Mouse (Mus musculus): ENCODE measurements around the gene Nlrc5. TPM values are rescaled to one million over a fixed set of nuclear protein-coding genes. Genes with fewer than 3 reads are reported as not detected.

Gene Nlrc5
- total and polyA plus RNA-seq, 3 experiments: 0.03 TPM; not detected in 2

GRCm38 (mm10) chr8:94561256-94561655 lies 127.1 kb downstream of the Nlrc5 start:
- H3K79me2 ChIP-seq (ENCODE audit: control insufficient read depth, insufficient read depth, low read length, poor library complexity): no peaks in the 10 kb centered on the region
- no peaks in the 10 kb centered on the region for H3K4me1 ChIP-seq (ENCODE audit: control insufficient read depth in 1 of 2, insufficient read depth in 2 of 2, low read length in 2 of 2)
- H3K4me3 ChIP-seq (ENCODE audit: control insufficient read depth in 1 of 2, insufficient read depth in 1 of 2, low read depth in 2 of 2, low read length in 2 of 2): no peak overlapping the region
- H3K36me3 ChIP-seq (ENCODE audit: control insufficient read depth in 1 of 2, insufficient read depth in 2 of 2, low read length in 2 of 2): no peaks in the 10 kb centered on the region
- no peak overlapping the region for H3K27ac ChIP-seq (ENCODE audit: control insufficient read depth, low read depth, low read length)
- no peaks in the 10 kb centered on the region for H3K9me3 ChIP-seq (replicated peaks; ENCODE audit: insufficient read depth, low read length)
- H3K27me3 ChIP-seq (ENCODE audit: control insufficient read depth in 1 of 2, insufficient read depth in 2 of 2, low read length in 2 of 2): no peaks in the 10 kb centered on the region
- no peak for TF ChIP-seq MXI1 (IDR thresholded peaks at IDR 0.05; ENCODE audit: low read depth, low read length)
- H3K9ac ChIP-seq (ENCODE audit: control insufficient read depth, low read depth, low read length, poor library complexity, severe bottlenecking): no peak overlapping the region
- no peak for DNase-seq (ENCODE audit: low read depth, low spot score)

- Histone ChIP-seq H3K79me2 (ENCODE audit: control insufficient read depth, insufficient read depth, low read length, poor library complexity) (no peaks in the 10 kb centered on the region), H3K9ac (ENCODE audit: control insufficient read depth, low read depth, low read length, poor library complexity, severe bottlenecking) (no peak overlapping the region), H3K4me3 (ENCODE audit: control insufficient read depth in 1 of 2, insufficient read depth in 1 of 2, low read depth in 2 of 2, low read length in 2 of 2) (no peak overlapping the region), H3K9me3 (replicated peaks; ENCODE audit: insufficient read depth, low read length) (no peaks in the 10 kb centered on the region), H3K27me3 (ENCODE audit: control insufficient read depth in 1 of 2, insufficient read depth in 2 of 2, low read length in 2 of 2) (no peaks in the 10 kb centered on the region), H3K27ac (ENCODE audit: control insufficient read depth, low read depth, low read length) (no peak overlapping the region), H3K36me3 (ENCODE audit: control insufficient read depth in 1 of 2, insufficient read depth in 2 of 2, low read length in 2 of 2) (no peaks in the 10 kb centered on the region), H3K4me1 (ENCODE audit: control insufficient read depth in 1 of 2, insufficient read depth in 2 of 2, low read length in 2 of 2) (no peaks in the 10 kb centered on the region)
- DNase-seq (ENCODE audit: low read depth, low spot score): no peak
- TF ChIP-seq CHD1 (IDR thresholded peaks at IDR 0.05; ENCODE audit: low read depth, low read length): no peak
Observed at GRCm38 (mm10) chr8:94564421-94564820, 130.3 kb downstream of the Nlrc5 start.

- H3K4me1 ChIP-seq (ENCODE audit: control insufficient read depth in 1 of 2, insufficient read depth in 2 of 2, low read length in 2 of 2): no peaks in the 10 kb centered on the region
Observed at GRCm38 (mm10) chr8:94566033-94566432, 131.9 kb downstream of the Nlrc5 start.

GRCm38 (mm10) chr8:94566446-94567158 lies 132.4 kb downstream of the Nlrc5 start:
- TF ChIP-seq CHD1 (IDR thresholded peaks at IDR 0.05; ENCODE audit: low read depth, low read length) (no peak), SIN3A (IDR thresholded peaks at IDR 0.05; ENCODE audit: low read length) (no peak)
- no peaks in the 10 kb centered on the region for H3K27me3 ChIP-seq (ENCODE audit: control insufficient read depth in 1 of 2, insufficient read depth in 2 of 2, low read length in 2 of 2)
- no peaks in the 10 kb centered on the region for H3K9me3 ChIP-seq (replicated peaks; ENCODE audit: insufficient read depth, low read length)
- no peak overlapping the region for H3K4me3 ChIP-seq (ENCODE audit: control insufficient read depth in 1 of 2, insufficient read depth in 1 of 2, low read depth in 2 of 2, low read length in 2 of 2)
- H3K27ac ChIP-seq (ENCODE audit: control insufficient read depth, low read depth, low read length): no peak overlapping the region
- H3K4me1 ChIP-seq (ENCODE audit: control insufficient read depth in 1 of 2, insufficient read depth in 2 of 2, low read length in 2 of 2): no peaks in the 10 kb centered on the region
- H3K79me2 ChIP-seq (ENCODE audit: control insufficient read depth, insufficient read depth, low read length, poor library complexity): no peaks in the 10 kb centered on the region
- H3K36me3 ChIP-seq (ENCODE audit: control insufficient read depth in 1 of 2, insufficient read depth in 2 of 2, low read length in 2 of 2): no peaks in the 10 kb centered on the region
- no peak for DNase-seq (ENCODE audit: low read depth, low spot score)
- H3K9ac ChIP-seq (ENCODE audit: control insufficient read depth, low read depth, low read length, poor library complexity, severe bottlenecking): no peak overlapping the region

More at GRCm38 (mm10) chr8:94566033-94566432, 131.9 kb downstream of the Nlrc5 start:
- no peak for DNase-seq (ENCODE audit: low read depth, low spot score)
- Histone ChIP-seq H3K9ac (ENCODE audit: control insufficient read depth, low read depth, low read length, poor library complexity, severe bottlenecking) (no peak overlapping the region), H3K36me3 (ENCODE audit: control insufficient read depth in 1 of 2, insufficient read depth in 2 of 2, low read length in 2 of 2) (no peaks in the 10 kb centered on the region), H3K27me3 (ENCODE audit: control insufficient read depth in 1 of 2, insufficient read depth in 2 of 2, low read length in 2 of 2) (no peaks in the 10 kb centered on the region), H3K4me3 (ENCODE audit: control insufficient read depth in 1 of 2, insufficient read depth in 1 of 2, low read depth in 2 of 2, low read length in 2 of 2) (no peak overlapping the region), H3K27ac (ENCODE audit: control insufficient read depth, low read depth, low read length) (no peak overlapping the region), H3K79me2 (ENCODE audit: control insufficient read depth, insufficient read depth, low read length, poor library complexity) (no peaks in the 10 kb centered on the region), H3K9me3 (replicated peaks; ENCODE audit: insufficient read depth, low read length) (no peaks in the 10 kb centered on the region)
- TF ChIP-seq POLR2A (IDR thresholded peaks at IDR 0.05; ENCODE audit: control insufficient read depth in 1 of 2, insufficient read depth in 1 of 2, low read depth in 1 of 2, low read length in 2 of 2, poor library complexity in 1 of 2) (no peak), JUND (IDR thresholded peaks at IDR 0.05; ENCODE audit: low read depth, low read length) (no peak), TCF12 (IDR thresholded peaks at IDR 0.05; ENCODE audit: low read depth, low read length) (no peak), SIN3A (IDR thresholded peaks at IDR 0.05; ENCODE audit: low read length) (no peak), GATA1 (IDR thresholded peaks at IDR 0.05; ENCODE audit: low read depth, low read length) (no peak), MAX (IDR thresholded peaks at IDR 0.05; ENCODE audit: low read length) (no peak), TAL1 (IDR thresholded peaks at IDR 0.05; ENCODE audit: low read length) (no peak), MAFK (IDR thresholded peaks at IDR 0.05; ENCODE audit: borderline replicate concordance, low read depth, low read length) (no peak), RAD21 (IDR thresholded peaks at IDR 0.05; ENCODE audit: low read depth, low read length) (no peak), MYB (IDR thresholded peaks at IDR 0.05; ENCODE audit: low read depth, low read length) (no peak)
